Mouse (Mus musculus): ENCODE measurements at regions not wholly inside any gene's neighbourhood (a gene's known extent, or its start where the extent isn't known, plus 50 kb on each side); places are given as distances from the start of the nearest gene placed in this dataset.

- intact Hi-C loops (cut with DNase I) = no loop called here
- DNase-seq = no peak
Measured at GRCm38 (mm10) chr16:5316271-5316670, 60.5 kb upstream of the Eef2kmt start.

DNA sequence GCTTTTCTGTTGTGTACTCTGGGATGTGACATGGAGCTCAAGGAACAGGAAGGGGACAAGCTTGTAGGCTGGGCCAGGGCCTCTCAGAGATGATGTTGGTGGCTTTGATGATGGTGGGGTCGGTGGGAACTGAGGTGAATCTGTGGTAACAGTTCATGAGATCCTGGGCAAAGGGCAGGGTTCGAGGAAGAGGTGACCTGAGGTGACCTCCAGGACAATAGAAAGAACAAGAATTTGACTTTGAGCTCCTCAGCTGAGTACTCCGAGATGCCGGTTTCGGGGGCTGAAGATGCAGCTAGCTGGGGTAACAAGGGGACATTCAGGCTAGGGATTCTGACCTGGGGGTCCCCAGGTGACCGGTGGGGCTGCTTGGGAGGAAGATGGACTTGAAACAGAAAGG lies 57.5 kb upstream of the Eef2kmt start:
- no peak for DNase-seq
- intact Hi-C loops (cut with DNase I) = no loop called here

DNA sequence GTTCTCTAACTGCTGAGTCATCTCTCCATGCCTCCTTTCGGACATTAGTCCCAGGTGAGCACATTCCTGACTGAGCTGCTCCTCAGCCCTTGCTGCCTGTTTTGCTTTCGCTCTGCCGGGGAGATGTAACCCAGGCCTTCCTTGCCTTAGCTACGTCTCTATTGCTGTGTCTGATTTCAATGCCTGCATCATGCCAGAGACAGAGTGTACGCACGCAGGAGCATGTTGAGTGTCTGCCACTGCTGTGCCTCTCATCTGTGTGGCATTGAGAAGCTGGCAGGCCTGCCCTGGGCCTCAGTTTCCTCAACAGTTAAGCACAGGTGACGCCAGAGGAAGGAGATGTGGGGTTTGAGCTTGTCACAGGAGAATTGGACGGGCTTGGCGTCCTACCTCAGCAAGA lies 55.7 kb upstream of the Eef2kmt start:
- intact Hi-C loops (cut with DNase I) = no loop called here
- DNase-seq = no peak

- DNase-seq = no peak
- intact Hi-C loops (cut with DNase I) = no loop called here
Measured at GRCm38 (mm10) chr16:5310736-5311135, 55.0 kb upstream of the Eef2kmt start.

DNA sequence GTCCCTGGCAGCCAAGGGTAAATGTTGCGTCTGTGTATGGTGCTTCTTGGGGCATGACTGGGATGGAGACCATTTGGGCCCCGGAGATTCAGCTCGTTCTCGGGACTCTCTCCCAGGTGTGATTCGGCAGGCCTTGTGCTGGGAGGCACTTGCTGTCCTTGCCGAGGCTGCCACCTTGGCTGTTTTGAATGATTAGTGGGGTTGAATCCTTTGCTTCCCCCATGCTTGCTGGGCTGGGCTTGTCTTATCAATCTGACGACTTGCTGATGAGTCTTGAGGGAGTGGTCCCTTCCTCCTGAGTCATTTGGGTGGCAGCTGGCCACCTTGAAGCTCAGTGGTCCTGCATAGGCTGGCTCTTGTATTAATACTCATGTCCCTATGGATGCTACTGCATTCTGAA lies 52.0 kb upstream of the Eef2kmt start:
- intact Hi-C loops (cut with DNase I) = loop anchor here (10.0 kb wide), 1 partner anchor 1177 kb away; no protein-coding TSS in a partner anchor
- DNase-seq = no peak

GRCm38 (mm10) chr16:5307249-5307605 lies 51.4 kb upstream of the Eef2kmt start:
- no peak for DNase-seq
- intact Hi-C loops (cut with DNase I) = loop anchor here (10.0 kb wide), 1 partner anchor 1178 kb away; no protein-coding TSS in a partner anchor

- intact Hi-C loops (cut with DNase I) = loop anchor here (1.0 to 10.0 kb wide), 3 partner anchors 100 to 1178 kb away; no protein-coding TSS in a partner anchor
- DNase-seq = peak; percentile 90 to 95
Measured at GRCm38 (mm10) chr16:5306588-5307248, 50.9 kb upstream of the Eef2kmt start.

All from heart, postnatal 36 days (tissue).